Mouse (Mus musculus) heart, embryonic 14.5 days (tissue): ENCODE measurements around the gene Slc38a3. TPM values are rescaled to one million over a fixed set of nuclear protein-coding genes. Genes with fewer than 3 reads are reported as not detected.

Experiments
- ATAC-seq: fragments of 200-750 bp; cut with Nextera tagmentation; 2 replicates; pipeline ENCODE4 v1.8.0; 2017; ENCODE audit warnings: low read depth, moderate TSS enrichment; ENCODE audit not compliant: insufficient number of reproducible peaks, insufficient read depth, low FRiP score
- H3K27ac ChIP-seq, 2 experiments: fragments of 200-500 bp in 1 of 2; fragments of 300-500 bp in 1 of 2; sonication (generic) in 1 of 2; replicated peaks in 1 of 2; 2 replicates each; pipeline ENCODE4 v1.5.1; 2012 to 2014; ENCODE audit warnings: low read depth in 2 of 2, low read length in 2 of 2, control low read depth in 1 of 2, mild to moderate bottlenecking in 1 of 2, mixed read lengths in 1 of 2; ENCODE audit not compliant: control insufficient read depth in 1 of 2, insufficient read depth in 1 of 2
- H3K27me3 ChIP-seq: fragments of 300-500 bp; sonication (generic); 2 replicates; pipeline ENCODE4 v1.6.1; 2014; ENCODE audit warnings: mild to moderate bottlenecking, low read length, control low read depth; ENCODE audit not compliant: control insufficient read depth, insufficient read depth
- H3K36me3 ChIP-seq: fragments of 300-500 bp; sonication (generic); 2 replicates; pipeline ENCODE4 v1.6.1; 2014; ENCODE audit warnings: mild to moderate bottlenecking, control low read depth, low read length, mixed read lengths; ENCODE audit not compliant: control insufficient read depth, insufficient read depth
- H3K4me1 ChIP-seq, 2 experiments: fragments of 200-500 bp in 1 of 2; fragments of 300-500 bp in 1 of 2; sonication (generic) in 1 of 2; 2 replicates each; pipeline ENCODE4 v1.6.1; 2012 to 2014; ENCODE audit warnings: low read length in 2 of 2, control low read depth in 1 of 2, mixed read lengths in 1 of 2; ENCODE audit not compliant: control insufficient read depth in 2 of 2, insufficient read depth in 2 of 2
- H3K4me2 ChIP-seq: fragments of 300-500 bp; sonication (generic); 2 replicates; pipeline ENCODE4 v1.6.1; 2014; ENCODE audit warnings: mild to moderate bottlenecking, low read length
- H3K4me3 ChIP-seq, 2 experiments: fragments of 200-500 bp in 1 of 2; fragments of 300-500 bp in 1 of 2; sonication (generic) in 1 of 2; 2 replicates each; pipeline ENCODE4 v1.5.1; 2012 to 2014; ENCODE audit warnings: low read length in 2 of 2, mild to moderate bottlenecking in 2 of 2, control low read depth in 1 of 2, low read depth in 1 of 2, moderate library complexity in 1 of 2; ENCODE audit not compliant: control insufficient read depth in 1 of 2, insufficient read depth in 1 of 2
- H3K9ac ChIP-seq: fragments of 300-500 bp; sonication (generic); 2 replicates; pipeline ENCODE4 v1.6.1; 2014; ENCODE audit warnings: mild to moderate bottlenecking, low read length
- H3K9me3 ChIP-seq: fragments of 300-500 bp; sonication (generic); 2 replicates; pipeline ENCODE4 v1.6.1; 2016; ENCODE audit warnings: low read length, control low read depth; ENCODE audit not compliant: control insufficient read depth
- WGBS: fragments of 180-500 bp; shearing (Covaris S2); extraction: QIAGEN DNeasy Blood & Tissue Kit; methylation state at CpG from one replicate; pipeline ENCODE4 v1.1.7; 2014; 5-methylcytosine and 5-hydroxymethylcytosine counted together
- polyA plus RNA-seq: library from polyadenylated mRNA; unstranded; fragments of >200 nt; fragmentation: Nextera tagmentation; extraction: Ambion mirVana; gene quantifications from 2 replicates; pipeline ENCODE4 v1.2.1, GENCODE M21; 2014

The Slc38a3 gene
- polyA plus RNA-seq, 1 experiment from 2014 or later, result 2.7 TPM

- no peak for ATAC-seq
- 23% methylated on average over 14 of the region's 14 CpGs for WGBS
- no peak overlapping the region for H3K4me3 ChIP-seq
- no peaks in the 10 kb centered on the region for H3K9me3 ChIP-seq
- H3K36me3 ChIP-seq, result peaks cover 52% of the 10 kb centered on the region
- peaks cover 60 to 75% of the 10 kb centered on the region in 2 experiments for H3K4me1 ChIP-seq
- H3K9ac ChIP-seq, result peak overlapping the region; percentile 41
- H3K27ac ChIP-seq, result peak overlapping the region; percentile 25 to 96
- peak overlapping the region; percentile 50 for H3K4me2 ChIP-seq
- no peaks in the 10 kb centered on the region for H3K27me3 ChIP-seq
Measured at GRCm38 (mm10) chr9:107629901-107630425, 39.4 kb downstream of the Slc38a3 start.

GRCm38 (mm10) chr9:107629411-107629730, 40.0 kb downstream of the Slc38a3 start:
- Histone ChIP-seq H3K27ac (peak overlapping the region; percentile 64 to 96), H3K4me3 (no peak overlapping the region), H3K36me3 (peaks cover 58% of the 10 kb centered on the region), H3K27me3 (no peaks in the 10 kb centered on the region), H3K4me2 (peak overlapping the region; percentile 50), H3K4me1 (peaks cover 64 to 77% of the 10 kb centered on the region in 2 experiments), H3K9ac (peak overlapping the region; percentile 41), H3K9me3 (no peaks in the 10 kb centered on the region)
- 36% methylated on average over 4 of the region's 4 CpGs for WGBS
- ATAC-seq, result no peak

GRCm38 (mm10) chr9:107628721-107629410, 40.5 kb downstream of the Slc38a3 start:
- Histone ChIP-seq H3K4me3 (no peak overlapping the region), H3K4me1 (peaks cover 66 to 82% of the 10 kb centered on the region in 2 experiments), H3K27ac (peak overlapping the region; percentile 64 to 96), H3K27me3 (no peaks in the 10 kb centered on the region), H3K4me2 (peak overlapping the region; percentile 50), H3K9ac (peak overlapping the region; percentile 68), H3K9me3 (no peaks in the 10 kb centered on the region), H3K36me3 (peaks cover 63% of the 10 kb centered on the region)
- 51% methylated on average over 15 of the region's 15 CpGs for WGBS
- ATAC-seq, result peak; percentile 26; the same call in 1 of the 2 replicates

GRCm38 (mm10) chr9:107627387-107628255, 41.7 kb downstream of the Slc38a3 start:
- no peak overlapping the region for H3K4me3 ChIP-seq
- peak overlapping the region; percentile 46 to 96 for H3K27ac ChIP-seq
- H3K4me2 ChIP-seq, result peak overlapping the region; percentile 50
- peak overlapping the region; percentile 68 for H3K9ac ChIP-seq
- H3K27me3 ChIP-seq, result no peaks in the 10 kb centered on the region
- no peaks in the 10 kb centered on the region for H3K9me3 ChIP-seq
- H3K4me1 ChIP-seq, result peaks cover 64 to 84% of the 10 kb centered on the region in 2 experiments
- ATAC-seq, result no peak
- H3K36me3 ChIP-seq, result peaks cover 72% of the 10 kb centered on the region
- 27% methylated on average over 20 of the region's 20 CpGs for WGBS

- Histone ChIP-seq H3K4me2 (peak overlapping the region; percentile 50), H3K36me3 (peaks cover 74% of the 10 kb centered on the region), H3K4me1 (peaks cover 57 to 77% of the 10 kb centered on the region in 2 experiments), H3K9me3 (no peaks in the 10 kb centered on the region), H3K9ac (peak overlapping the region; percentile 68), H3K27me3 (no peaks in the 10 kb centered on the region), H3K4me3 (no peak overlapping the region; a peak in 1 of 4 replicates), H3K27ac (peak overlapping the region; percentile 77 to 96)
- peak; percentile 60 for ATAC-seq
- WGBS, result 8% methylated on average over 2 of the region's 2 CpGs
Measured at GRCm38 (mm10) chr9:107626844-107627277, 42.5 kb downstream of the Slc38a3 start.

GRCm38 (mm10) chr9:107626158-107626843, 43.0 kb downstream of the Slc38a3 start:
- H3K27ac ChIP-seq, result peak overlapping the region; percentile 77 to 96
- H3K4me2 ChIP-seq, result peak overlapping the region; percentile 50
- 43% methylated on average over 13 of the region's 15 CpGs for WGBS
- H3K36me3 ChIP-seq, result peaks cover 68% of the 10 kb centered on the region
- H3K9ac ChIP-seq, result peak overlapping the region; percentile 68
- H3K9me3 ChIP-seq, result no peaks in the 10 kb centered on the region
- H3K4me3 ChIP-seq, result no peak overlapping the region; a peak in 1 of 4 replicates
- peaks cover 56 to 73% of the 10 kb centered on the region in 2 experiments for H3K4me1 ChIP-seq
- ATAC-seq, result no peak
- H3K27me3 ChIP-seq, result no peaks in the 10 kb centered on the region
